ENCODE assay signal across 14 mouse cellular contexts in the genomic region with DNA sequence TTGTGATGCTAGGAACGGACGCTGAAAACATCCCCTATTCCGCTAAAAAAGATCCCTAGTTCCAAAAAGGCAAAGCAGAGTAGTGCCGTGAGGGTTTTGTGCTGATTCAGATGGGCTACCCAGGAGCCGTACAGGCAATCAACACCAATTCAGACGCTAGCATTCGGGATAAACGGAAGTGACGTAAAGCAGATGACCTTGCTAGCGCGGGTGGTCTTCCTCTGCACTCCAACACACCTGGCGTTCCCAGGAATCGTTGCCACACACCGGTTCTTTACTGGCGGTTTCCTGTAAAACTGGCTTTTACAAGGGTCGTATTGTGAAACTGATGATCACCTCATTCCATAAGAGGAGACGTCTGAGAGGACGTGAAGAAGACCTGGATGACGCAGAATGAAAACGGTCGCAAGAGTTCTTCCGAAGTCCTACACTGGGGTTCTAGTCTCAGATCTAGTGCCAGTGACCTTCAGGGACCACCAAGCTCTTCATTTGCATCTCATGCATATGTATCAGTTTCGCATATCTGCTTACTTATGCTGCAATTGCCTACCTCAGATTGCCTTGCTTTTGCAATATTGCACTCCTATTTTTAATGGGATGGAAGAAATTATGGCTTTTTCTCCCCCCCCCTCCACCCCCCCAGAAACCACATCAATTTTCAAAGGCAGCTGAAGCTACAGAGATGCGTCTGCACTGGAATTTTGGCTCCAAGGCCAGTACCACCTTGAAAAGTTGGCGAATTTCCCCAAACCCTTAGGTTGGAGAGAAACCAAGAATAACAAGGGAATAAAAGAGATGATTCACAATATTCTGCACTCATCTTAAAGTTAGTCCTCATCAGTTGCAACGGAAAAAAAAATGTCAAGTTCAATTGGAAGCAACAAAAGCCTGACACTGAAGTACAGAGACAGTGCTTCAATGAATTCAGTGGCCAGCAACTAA. TPM values are rescaled to one million over a fixed set of nuclear protein-coding genes. Genes with fewer than 3 reads are reported as not detected.
DNase-seq lines count a peak whose midpoint lies in the region; ATAC-seq and TF ChIP-seq lines count a peak whose summit lies in the region.
"Had no signal": no experiment of that assay in that cellular context is flagged by ENCODE, and none has a peak within 500 bp of the region (broad histone marks: within the 10 kb centered on the region; RNA-seq: fewer than 3 reads in every experiment).

No protein-coding gene starts in this region.

- H3K36me3 ChIP-seq in heart, embryonic 12.5 days = no peaks in the 10 kb centered on the region
- no peaks in the 10 kb centered on the region for H3K36me3 ChIP-seq in testis, adult 2 months (ENCODE audit: control insufficient read depth, insufficient read depth, low read length)
- H3K36me3 ChIP-seq: forebrain, embryonic 15.5 days; liver, embryonic 15.5 days; stomach, embryonic 15.5 days had no signal

- TF ChIP-seq POLR2A in testis, adult 2 months (IDR thresholded peaks at IDR 0.05; ENCODE audit: control insufficient read depth, low read depth, low read length) = peak; percentile 21; the same call in 1 of the 2 replicates

- H3K27ac ChIP-seq in heart, embryonic 12.5 days (ENCODE audit: poor library complexity, severe bottlenecking) = no peak overlapping the region
- peak overlapping the region; percentile 60; the same call in 1 of the 2 replicates for H3K27ac ChIP-seq in testis, adult 2 months (ENCODE audit: control insufficient read depth, insufficient read depth, low read depth, low read length)
- H3K27ac ChIP-seq: forebrain, embryonic 15.5 days; liver, embryonic 15.5 days; stomach, embryonic 15.5 days had no signal

- DNase-seq in heart, postnatal 36 days = no peak
- DNase-seq in testis, postnatal 14 days (ENCODE audit: low spot score) = no peak
- DNase-seq in adrenal gland, postnatal 36 days = peak; percentile 65 to 76
- DNase-seq in kidney, postnatal 25 days = no peak
- DNase-seq in layer of hippocampus, postnatal 14 days (ENCODE audit: low spot score in 2 of 2) = no peak
- DNase-seq: cerebellum, adult 18-20 months; gastrocnemius, postnatal 25 days; right cerebral cortex, postnatal 4 days had no signal

- H3K4me1 ChIP-seq in heart, embryonic 12.5 days (replicated peaks) = peaks cover 17% of the 10 kb centered on the region
- peaks cover 6% of the 10 kb centered on the region for H3K4me1 ChIP-seq in testis, adult 2 months (ENCODE audit: control insufficient read depth, insufficient read depth, low read length)
- H3K4me1 ChIP-seq: liver, embryonic 15.5 days; stomach, embryonic 15.5 days had no signal

- H3K4me2 ChIP-seq in heart, embryonic 12.5 days = peak overlapping the region; percentile 37
- H3K4me2 ChIP-seq: forebrain, embryonic 15.5 days; liver, embryonic 15.5 days; stomach, embryonic 15.5 days had no signal

- H3K9ac ChIP-seq in heart, embryonic 12.5 days = no peak overlapping the region
- H3K9ac ChIP-seq: forebrain, embryonic 15.5 days; liver, embryonic 15.5 days; stomach, embryonic 15.5 days had no signal

- TF ChIP-seq CTCF in testis, adult 2 months (IDR thresholded peaks at IDR 0.05; ENCODE audit: control insufficient read depth, insufficient read depth, insufficient replicate concordance, low read depth, low read length) = no peak

- no peak for ATAC-seq in heart, embryonic 12.5 days (ENCODE audit: insufficient number of reproducible peaks, low FRiP score)
- ATAC-seq: forebrain, embryonic 15.5 days had no signal

- intact Hi-C loops in heart, postnatal 36 days (cut with DNase I) = no loop called here

- no peaks in the 10 kb centered on the region for H3K9me3 ChIP-seq in heart, embryonic 12.5 days (replicated peaks)
- H3K9me3 ChIP-seq: forebrain, embryonic 15.5 days; liver, embryonic 15.5 days; stomach, embryonic 15.5 days had no signal

- no peak overlapping the region for H3K4me3 ChIP-seq in heart, embryonic 12.5 days
- peak overlapping the region; percentile 66 for H3K4me3 ChIP-seq in testis, adult 2 months (ENCODE audit: control insufficient read depth, low read depth, low read length)
- H3K4me3 ChIP-seq: forebrain, embryonic 15.5 days; liver, embryonic 15.5 days; stomach, embryonic 15.5 days had no signal

- 60% methylated on average over 26 of the region's 26 CpGs for WGBS in heart, embryonic 12.5 days

- no peaks in the 10 kb centered on the region for H3K27me3 ChIP-seq in heart, embryonic 12.5 days (replicated peaks)
- no peaks in the 10 kb centered on the region for H3K27me3 ChIP-seq in testis, adult 2 months (ENCODE audit: control insufficient read depth, insufficient read depth, low read length)
- H3K27me3 ChIP-seq: forebrain, embryonic 15.5 days; liver, embryonic 15.5 days; stomach, embryonic 15.5 days had no signal

RNA-seq across cellular contexts. Expression of gene Rerg, which starts 14.8 kb away (rescaled TPM):
- 4.4 and 6.6 TPM in 2 replicates for polyA plus RNA-seq in heart, embryonic 12.5 days (2016; fragmentation: Nextera tagmentation; extraction: Ambion mirVana)
- total RNA-seq in heart, postnatal 36 days (2021) = 1 to 10 TPM; 3.6 to 4.1 TPM
- 2.8 and 3.4 TPM in 2 replicates for polyA plus RNA-seq in testis, adult 2 months (2012; rRNA removed)
- total RNA-seq in adrenal gland, postnatal 36 days (2021) = 100 to 1,000 TPM; 144 to 165 TPM
- 10 to 100 TPM; 42.1 to 47.8 TPM for total RNA-seq in layer of hippocampus, postnatal 14 days (2021)
- total RNA-seq: monocyte, adult 5-6 weeks had no signal

Comparison
In these comparisons a context has a peak if more than half of its experiments do, and no peak if none do; other contexts are left out.
1. DNase-seq: peak in adrenal gland, postnatal 36 days (2 of 2); none in heart, postnatal 36 days (0 of 2), testis, postnatal 14 days (single experiment), kidney, postnatal 25 days (0 of 2) and layer of hippocampus, postnatal 14 days (0 of 2).
2. RNA of gene Rerg, which starts 14.8 kb away (total RNA-seq): 144 to 165 TPM in adrenal gland, postnatal 36 days and 42.1 to 47.8 TPM in layer of hippocampus, postnatal 14 days; 3.6 to 4.1 TPM in heart, postnatal 36 days; every median in the first group is over 4 times any median in the second.